ENCODE assay signal across 11 mouse cellular contexts in the genomic region with DNA sequence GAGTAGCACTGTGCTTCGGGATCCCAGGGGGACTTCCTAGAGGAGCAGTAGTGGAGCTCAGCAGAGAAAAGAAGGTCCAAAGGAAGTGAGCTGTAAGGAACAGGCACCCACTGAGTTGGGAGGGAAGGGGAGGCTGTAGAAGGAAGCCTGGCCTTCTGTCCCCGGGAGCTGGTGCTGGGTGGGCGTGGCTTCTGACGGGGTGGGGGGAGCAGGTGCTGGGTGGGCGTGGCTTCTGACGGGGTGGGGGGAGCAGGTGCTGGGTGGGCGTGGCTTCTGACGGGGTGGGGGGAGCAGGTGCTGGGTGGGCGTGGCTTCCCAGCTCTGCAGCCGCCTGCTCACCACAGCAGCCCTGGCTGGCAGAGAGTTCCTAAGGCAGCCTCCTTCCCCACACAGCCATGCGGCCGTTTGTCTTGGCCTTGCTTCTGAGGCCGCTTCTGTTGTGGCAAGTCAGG. TPM values are rescaled to one million over a fixed set of nuclear protein-coding genes. Genes with fewer than 3 reads are reported as not detected.
A peak's percentile ranks its signal among the peaks of the same experiment; 100 is the strongest.
DNase-seq lines count a peak whose midpoint lies in the region; ATAC-seq lines count a peak whose summit lies in the region.
"Not testable (repeated sequence)": the region's sequence is repeated elsewhere in the genome, so short reads cannot be mapped to it uniquely, and the experiment has no call there.
"Had no signal": no experiment of that assay in that cellular context is flagged by ENCODE, and none has a peak within 500 bp of the region (broad histone marks: within the 10 kb centered on the region; RNA-seq: fewer than 3 reads in every experiment).

No protein-coding gene starts in this region.

- peak; percentile 78 for DNase-seq in R1 (ENCODE audit: low read depth, low spot score)
- not testable (repeated sequence) for DNase-seq in forebrain, embryonic 10.5 days (ENCODE audit: extremely low spot score, low spot score); liver, embryonic 11.5 days (ENCODE audit: low spot score)
- DNase-seq in heart, postnatal 4 days: peak; percentile 43
- DNase-seq in spleen, postnatal 10 days (ENCODE audit: low spot score in 2 of 2): peak; percentile 44 to 68

- peak overlapping the region; percentile 23; the same call in 1 of the 2 replicates for H3K4me3 ChIP-seq in forebrain, embryonic 10.5 days
- H3K4me3 ChIP-seq in kidney, embryonic 14.5 days (ENCODE audit: low read length): not testable (repeated sequence)
- H3K4me3 ChIP-seq in liver, embryonic 11.5 days (ENCODE audit: low read depth, low read length): peak overlapping the region; percentile 30

- 9% methylated on average over 13 of the region's 13 CpGs for WGBS in forebrain, embryonic 10.5 days
- WGBS in kidney, embryonic 14.5 days: 14% methylated on average over 13 of the region's 13 CpGs
- 6% methylated on average over 13 of the region's 13 CpGs for WGBS in liver, embryonic 11.5 days

- ATAC-seq in kidney, embryonic 14.5 days (ENCODE audit: low FRiP score, low TSS enrichment): peak; percentile 40; the same call in 1 of the 2 replicates
- peak; percentile 13; the same call in 1 of the 2 replicates for ATAC-seq in liver, embryonic 11.5 days (replicated peaks; ENCODE audit: low FRiP score)
- ATAC-seq in megakaryocyte progenitor cell, adult 5-6 weeks (replicated peaks; ENCODE audit: poor library complexity): peak; percentile 22

- H3K9ac ChIP-seq in kidney, embryonic 14.5 days (ENCODE audit: low read depth, low read length): not testable (repeated sequence)
- H3K9ac ChIP-seq in liver, embryonic 11.5 days (ENCODE audit: low read depth, low read length): peak overlapping the region; percentile 51

- not testable (repeated sequence) for H3K36me3 ChIP-seq in forebrain, embryonic 10.5 days (replicated peaks); kidney, embryonic 14.5 days (ENCODE audit: control insufficient read depth, insufficient read depth, low read length)
- peaks cover 38% of the 10 kb centered on the region for H3K36me3 ChIP-seq in liver, embryonic 11.5 days (ENCODE audit: control insufficient read depth, insufficient read depth, low read length)

- peaks cover 45% of the 10 kb centered on the region for H3K27me3 ChIP-seq in forebrain, embryonic 10.5 days (ENCODE audit: poor library complexity, severe bottlenecking)
- not testable (repeated sequence) for H3K27me3 ChIP-seq in kidney, embryonic 14.5 days (ENCODE audit: control insufficient read depth, insufficient read depth, low read length); liver, embryonic 11.5 days (replicated peaks; ENCODE audit: control insufficient read depth, insufficient read depth, low read length)

- not testable (repeated sequence) for H3K4me2 ChIP-seq in kidney, embryonic 14.5 days (replicated peaks; ENCODE audit: low read depth, low read length)
- H3K4me2 ChIP-seq in liver, embryonic 11.5 days: peak overlapping the region; percentile 63

- H3K27ac ChIP-seq in forebrain, embryonic 10.5 days: peak overlapping the region; percentile 77
- peak overlapping the region; percentile 48; the same call in 1 of the 2 replicates for H3K27ac ChIP-seq in kidney, embryonic 14.5 days (ENCODE audit: low read depth, low read length)
- peak overlapping the region; percentile 97 for H3K27ac ChIP-seq in liver, embryonic 11.5 days (ENCODE audit: low read depth, low read length)

- H3K9me3 ChIP-seq in forebrain, embryonic 10.5 days; kidney, embryonic 14.5 days (ENCODE audit: control insufficient read depth, low read length); liver, embryonic 11.5 days (ENCODE audit: control insufficient read depth, low read length): not testable (repeated sequence)

- H3K4me1 ChIP-seq in forebrain, embryonic 10.5 days: peaks cover 72% of the 10 kb centered on the region
- H3K4me1 ChIP-seq in kidney, embryonic 14.5 days (ENCODE audit: control insufficient read depth, insufficient read depth, low read length): peaks cover 21% of the 10 kb centered on the region; the same call in 1 of the 2 replicates
- peaks cover 100% of the 10 kb centered on the region for H3K4me1 ChIP-seq in liver, embryonic 11.5 days (replicated peaks; ENCODE audit: control insufficient read depth, insufficient read depth, low read length)

RNA-seq across cellular contexts. Expression of gene Trhr2, which starts 36.6 kb away (rescaled TPM):
- polyA plus RNA-seq in forebrain, embryonic 10.5 days (2016; fragmentation: Nextera tagmentation; extraction: Ambion mirVana): not detected in 2 replicates
- total RNA-seq in heart, postnatal 4 days (2021): not detected
- not detected in 2 replicates for polyA plus RNA-seq in kidney, embryonic 14.5 days (2014; fragmentation: Nextera tagmentation; extraction: Ambion mirVana)
- polyA plus RNA-seq in liver, embryonic 11.5 days (2014; fragmentation: Nextera tagmentation; extraction: Ambion mirVana): not detected in 2 replicates
- total RNA-seq in megakaryocyte progenitor cell, adult 5-6 weeks (2015): not detected in 2 replicates
- not detected in 2 replicates for total RNA-seq in megakaryocyte progenitor cell, adult 5-6 weeks (2017)
- total RNA-seq: gastrocnemius, postnatal 4 days had no signal
- polyA plus RNA-seq: forebrain, embryonic 15.5 days; inflammation-experienced regulatory T-cells, adult 6 months; neural tube, embryonic 14.5 days had no signal

RNA-seq across cellular contexts. Expression of gene Zfpm1, which starts 42.0 kb away (rescaled TPM):
- 0.82 and 0.88 TPM in 2 replicates for polyA plus RNA-seq in forebrain, embryonic 10.5 days (2016; fragmentation: Nextera tagmentation; extraction: Ambion mirVana)
- total RNA-seq in heart, postnatal 4 days (2021): 10 to 100 TPM; 45.7 to 47.0 TPM
- polyA plus RNA-seq in kidney, embryonic 14.5 days (2014; fragmentation: Nextera tagmentation; extraction: Ambion mirVana): 2.7 and 2.8 TPM in 2 replicates
- 22.7 and 26.5 TPM in 2 replicates for polyA plus RNA-seq in liver, embryonic 11.5 days (2014; fragmentation: Nextera tagmentation; extraction: Ambion mirVana)
- total RNA-seq in megakaryocyte progenitor cell, adult 5-6 weeks (2015): 12.2 and 21.6 TPM in 2 replicates
- total RNA-seq in megakaryocyte progenitor cell, adult 5-6 weeks (2017): 9.9 and 20.3 TPM in 2 replicates

RNA-seq across cellular contexts. Expression of gene Zc3h18, which starts 52.4 kb away (rescaled TPM):
- polyA plus RNA-seq in forebrain, embryonic 10.5 days (2016; fragmentation: Nextera tagmentation; extraction: Ambion mirVana): 73.2 and 81.1 TPM in 2 replicates
- 10 to 100 TPM; 28.4 to 31.1 TPM for total RNA-seq in heart, postnatal 4 days (2021)
- 35.7 and 43.8 TPM in 2 replicates for polyA plus RNA-seq in kidney, embryonic 14.5 days (2014; fragmentation: Nextera tagmentation; extraction: Ambion mirVana)
- 41.3 and 44.2 TPM in 2 replicates for polyA plus RNA-seq in liver, embryonic 11.5 days (2014; fragmentation: Nextera tagmentation; extraction: Ambion mirVana)
- 26.1 and 27.2 TPM in 2 replicates for total RNA-seq in megakaryocyte progenitor cell, adult 5-6 weeks (2015)
- total RNA-seq in megakaryocyte progenitor cell, adult 5-6 weeks (2017): 55.6 and 67.3 TPM in 2 replicates
